Comparison of ENCODE assay signal across 8 mouse cellular contexts in the genomic region with DNA sequence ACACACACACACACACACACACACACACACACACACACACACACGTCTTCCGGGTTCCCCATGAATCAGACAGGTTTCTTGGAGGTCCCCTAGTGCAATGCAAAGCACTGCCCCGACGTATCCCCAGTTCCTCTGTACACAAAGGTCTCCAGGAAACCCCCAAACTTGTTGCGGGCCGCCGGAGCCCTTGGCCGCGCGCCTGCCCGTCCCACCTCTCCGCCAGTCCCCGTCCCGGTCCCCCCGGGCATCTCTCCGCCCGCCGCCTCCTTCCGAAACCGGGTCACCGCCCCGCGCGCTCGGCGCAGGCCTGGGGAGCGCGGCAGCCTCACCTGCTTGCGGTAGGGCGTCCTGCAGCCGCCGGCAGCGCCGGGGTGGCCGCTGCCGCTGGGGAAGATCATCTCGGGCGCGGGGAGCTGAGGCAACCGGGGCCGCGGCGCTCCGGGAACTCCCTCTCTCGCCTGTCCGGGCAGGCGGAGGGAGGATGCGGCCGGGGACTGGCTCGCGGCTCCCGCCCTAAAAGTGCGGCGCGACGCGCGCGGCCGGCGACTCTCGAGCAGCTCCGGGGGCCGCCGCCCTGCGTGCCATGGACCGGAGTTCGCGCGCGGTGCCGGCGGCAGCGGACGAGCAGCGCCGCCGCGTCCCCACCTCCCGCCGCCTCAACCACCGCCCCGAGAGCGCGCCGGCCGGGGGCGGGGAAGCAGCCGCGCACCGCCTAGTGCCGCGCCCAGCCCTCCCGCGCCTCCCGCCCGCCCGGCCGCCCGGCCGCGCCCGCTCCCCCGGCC.
DNase-seq lines count a peak whose midpoint lies in the region; ATAC-seq and TF ChIP-seq lines count a peak whose summit lies in the region.

No protein-coding gene starts in this region.

- no peak for TF ChIP-seq CTCF in G1E (IDR thresholded peaks at IDR 0.05; ENCODE audit: low read depth, low read length)
- no peak for TF ChIP-seq CTCF in cerebellum, adult 2 months (IDR thresholded peaks at IDR 0.05; ENCODE audit: borderline replicate concordance, insufficient read depth, low read depth, low read length)
- TF ChIP-seq CTCF in forebrain, postnatal 0 days (IDR thresholded peaks at IDR 0.05; ENCODE audit: low read depth), result no peak

- H3K9ac ChIP-seq in forebrain, postnatal 0 days, result peak overlapping the region; percentile 65
- peak overlapping the region; percentile 90 for H3K9ac ChIP-seq in hindbrain, embryonic 11.5 days (ENCODE audit: low read depth, low read length)

- WGBS in cerebellum, adult 2 months, result 4% methylated on average over 78 of the region's 104 CpGs
- 3% methylated on average over 74 of the region's 104 CpGs for WGBS in forebrain, postnatal 0 days
- 0% methylated on average over 44 of the region's 104 CpGs for WGBS in hindbrain, embryonic 11.5 days

- ATAC-seq in G1E (ENCODE audit: extremely low read depth, insufficient number of reproducible peaks, low FRiP score, poor library complexity, severe bottlenecking), result 0 out of 2 replicates have a peak, but pooled peaks have one; percentile 6
- peak; percentile 83 for ATAC-seq in forebrain, postnatal 0 days
- ATAC-seq in hindbrain, embryonic 11.5 days (ENCODE audit: low FRiP score), result peak; percentile 88

- H3K4me3 ChIP-seq in G1E (ENCODE audit: low read depth, low read length), result peak overlapping the region; percentile 93
- peak overlapping the region; percentile 85 for H3K4me3 ChIP-seq in cerebellum, adult 2 months (replicated peaks; ENCODE audit: insufficient read depth, low read depth, low read length)
- peak overlapping the region; percentile 72 for H3K4me3 ChIP-seq in forebrain, postnatal 0 days (ENCODE audit: low read depth, low read length)
- peak overlapping the region; percentile 88 for H3K4me3 ChIP-seq in hindbrain, embryonic 11.5 days (ENCODE audit: low read depth, low read length)

- TF ChIP-seq POLR2A in cerebellum, adult 2 months (IDR thresholded peaks at IDR 0.05; ENCODE audit: borderline replicate concordance, insufficient read depth, low read length), result no peak

- no peaks in the 10 kb centered on the region for H3K27me3 ChIP-seq in G1E (ENCODE audit: insufficient read depth, low read length)
- no peaks in the 10 kb centered on the region; the same call in 1 of the 2 replicates for H3K27me3 ChIP-seq in cerebellum, adult 2 months (ENCODE audit: control insufficient read depth, insufficient read depth, low read length)
- H3K27me3 ChIP-seq in forebrain, postnatal 0 days (ENCODE audit: insufficient read depth, low read length), result peaks cover 17% of the 10 kb centered on the region
- no peaks in the 10 kb centered on the region for H3K27me3 ChIP-seq in hindbrain, embryonic 11.5 days (ENCODE audit: control insufficient read depth, insufficient read depth, low read length)

- H3K4me2 ChIP-seq in forebrain, postnatal 0 days (ENCODE audit: low read depth), result peak overlapping the region; percentile 92
- peak overlapping the region; percentile 92 for H3K4me2 ChIP-seq in hindbrain, embryonic 11.5 days (replicated peaks; ENCODE audit: low read depth, low read length)

- peak overlapping the region; percentile 41; the same call in 1 of the 2 replicates for H3K27ac ChIP-seq in cerebellum, adult 2 months (ENCODE audit: insufficient read depth, low read length)
- peak overlapping the region; percentile 54 for H3K27ac ChIP-seq in forebrain, postnatal 0 days (ENCODE audit: low read depth, low read length)
- peak overlapping the region; percentile 82 for H3K27ac ChIP-seq in hindbrain, embryonic 11.5 days (ENCODE audit: low read depth, low read length)

- peaks cover 66% of the 10 kb centered on the region for H3K4me1 ChIP-seq in G1E (ENCODE audit: insufficient read depth, low read depth, low read length)
- peaks cover 3% of the 10 kb centered on the region; the same call in 1 of the 2 replicates for H3K4me1 ChIP-seq in cerebellum, adult 2 months (ENCODE audit: control insufficient read depth, insufficient read depth, low read length)
- no peaks in the 10 kb centered on the region for H3K4me1 ChIP-seq in forebrain, postnatal 0 days (ENCODE audit: insufficient read depth)
- H3K4me1 ChIP-seq in hindbrain, embryonic 11.5 days (replicated peaks; ENCODE audit: control insufficient read depth, insufficient read depth, low read length), result no peaks in the 10 kb centered on the region; the same call in 1 of the 2 replicates

- H3K9me3 ChIP-seq in G1E (replicated peaks), result no peaks in the 10 kb centered on the region
- no peaks in the 10 kb centered on the region for H3K9me3 ChIP-seq in forebrain, postnatal 0 days (ENCODE audit: low read length)
- H3K9me3 ChIP-seq in hindbrain, embryonic 11.5 days (ENCODE audit: control insufficient read depth, low read length), result no peaks in the 10 kb centered on the region

- peak; percentile 58 for DNase-seq in G1E (ENCODE audit: low spot score)
- peak; percentile 66 to 72 for DNase-seq in cerebellum, adult 2 months
- DNase-seq in forebrain, postnatal 0 days, result peak; percentile 52
- peak; percentile 77 for DNase-seq in hindbrain, embryonic 11.5 days (ENCODE audit: low spot score)
- DNase-seq in layer of hippocampus, postnatal 25 days (ENCODE audit: extremely low spot score in 1 of 2, low spot score in 1 of 2), result peak; percentile 11 to 27
- peak; percentile 83 to 92 for DNase-seq in lung, postnatal 4 days
- DNase-seq in retina, postnatal 7 days (ENCODE audit: low read depth, low spot score), result peak; percentile 21
- DNase-seq in urinary bladder, adult 18-20 months (ENCODE audit: low spot score in 2 of 2), result peak; percentile 67 to 76

- peaks cover 23% of the 10 kb centered on the region for H3K36me3 ChIP-seq in G1E (replicated peaks)
- H3K36me3 ChIP-seq in forebrain, postnatal 0 days (ENCODE audit: insufficient read depth), result no peaks in the 10 kb centered on the region
- no peaks in the 10 kb centered on the region for H3K36me3 ChIP-seq in hindbrain, embryonic 11.5 days (ENCODE audit: control insufficient read depth, insufficient read depth, low read length)

Comparison
In these comparisons a context has a peak if more than half of its experiments do, and no peak if none do; other contexts are left out.
1. Peak in every context shown above with its lines: DNase-seq, ATAC-seq, H3K4me3 ChIP-seq and H3K27ac ChIP-seq.
2. ATAC-seq: peak in every context shown above with its lines; median percentile 88 in hindbrain, embryonic 11.5 days; 83 in forebrain, postnatal 0 days; 6 in G1E.
3. DNase-seq: peak in every context shown above with its lines; median percentile 88 in lung, postnatal 4 days; 77 in hindbrain, embryonic 11.5 days; 72 in urinary bladder, adult 18-20 months; 69 in cerebellum, adult 2 months; 58 in G1E; 52 in forebrain, postnatal 0 days; 21 in retina, postnatal 7 days; 19 in layer of hippocampus, postnatal 25 days.